Mouse (Mus musculus): ENCODE measurements at regions not wholly inside any gene's neighbourhood (a gene's known extent, or its start where the extent isn't known, plus 50 kb on each side); places are given as distances from the start of the nearest gene placed in this dataset.

GRCm38 (mm10) chr2:57672007-57672643 lies 325.6 kb upstream of the Galnt5 start:
- TF ChIP-seq CTCF (IDR thresholded peaks at IDR 0.05; ENCODE audit: insufficient read depth, low read depth, low read length) = no peak
- no peak for TF ChIP-seq POLR2A (IDR thresholded peaks at IDR 0.05; ENCODE audit: insufficient read depth, low read depth, low read length)
